Mouse (Mus musculus): Measurements from ENCODE around the gene Gga2. TPM values are rescaled to one million over a fixed set of nuclear protein-coding genes. Genes with fewer than 3 reads are reported as not detected.
A peak's percentile ranks its signal among the peaks of the same experiment; 100 is the strongest.

Gene Gga2
- polyA plus RNA-seq, 1 experiment from 2014 or later: 75.8 TPM

- ATAC-seq (ENCODE audit: low read depth) (no peak), DNase-seq (ENCODE audit: low spot score) (no peak)
- Histone ChIP-seq H3K4me1 (ENCODE audit: control insufficient read depth, insufficient read depth, low read length) (no peaks in the 10 kb centered on the region), H3K27ac (replicated peaks; ENCODE audit: low read depth, low read length) (peak overlapping the region; percentile 48; the same call in 1 of the 2 replicates), H3K4me3 (ENCODE audit: low read depth, low read length) (no peak overlapping the region), H3K9ac (ENCODE audit: low read depth, low read length) (no peak overlapping the region), H3K9me3 (ENCODE audit: control insufficient read depth, low read length) (no peaks in the 10 kb centered on the region), H3K27me3 (replicated peaks; ENCODE audit: control insufficient read depth, insufficient read depth, low read length) (no peaks in the 10 kb centered on the region), H3K36me3 (ENCODE audit: control insufficient read depth, insufficient read depth, low read length) (peaks cover 31% of the 10 kb centered on the region), H3K4me2 (ENCODE audit: low read depth, low read length) (no peak overlapping the region)
- WGBS: 67% methylated on average over 12 of the region's 12 CpGs
Measured at GRCm38 (mm10) chr7:121955802-121956201, 65.2 kb downstream of the Gga2 start.

- DNase-seq (ENCODE audit: low spot score) (peak; percentile 48), ATAC-seq (ENCODE audit: low read depth) (peak; percentile 68; the same call in 1 of the 2 replicates)
- whole genome bisulfite sequencing: 70% methylated on average over 11 of the region's 11 CpGs
- Histone ChIP-seq H3K4me3 (ENCODE audit: low read depth, low read length) (no peak overlapping the region), H3K4me2 (ENCODE audit: low read depth, low read length) (no peak overlapping the region), H3K9me3 (ENCODE audit: control insufficient read depth, low read length) (no peaks in the 10 kb centered on the region), H3K9ac (ENCODE audit: low read depth, low read length) (no peak overlapping the region), H3K36me3 (ENCODE audit: control insufficient read depth, insufficient read depth, low read length) (peaks cover 31% of the 10 kb centered on the region), H3K27ac (replicated peaks; ENCODE audit: low read depth, low read length) (peak overlapping the region; percentile 48; the same call in 1 of the 2 replicates), H3K27me3 (replicated peaks; ENCODE audit: control insufficient read depth, insufficient read depth, low read length) (no peaks in the 10 kb centered on the region), H3K4me1 (ENCODE audit: control insufficient read depth, insufficient read depth, low read length) (no peaks in the 10 kb centered on the region)
Measured at GRCm38 (mm10) chr7:121954891-121955669, 65.9 kb downstream of the Gga2 start.

DNA sequence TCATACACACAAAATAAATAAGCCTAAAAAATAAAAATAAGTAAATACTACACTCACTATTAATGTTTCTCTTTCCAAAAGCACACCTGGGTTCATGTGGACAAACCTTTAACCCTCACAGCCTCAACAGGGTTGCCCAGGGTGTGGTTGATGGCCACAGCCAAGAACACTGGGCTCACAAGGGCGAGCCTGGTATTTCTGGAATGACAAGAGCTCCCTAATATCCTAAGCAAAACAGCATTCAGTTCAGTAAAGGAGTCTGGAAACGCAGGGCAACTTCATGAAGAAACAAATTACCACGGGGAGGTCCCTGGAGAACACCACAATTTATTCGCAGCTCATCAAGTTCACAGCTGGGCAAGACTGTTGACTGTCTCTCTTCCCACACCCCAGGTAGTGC is 73.5 kb downstream of the Gga2 start:
- no peaks in the 10 kb centered on the region for H3K4me1 ChIP-seq (ENCODE audit: control insufficient read depth, insufficient read depth, low read length)
- H3K9ac ChIP-seq (ENCODE audit: low read depth, low read length): no peak overlapping the region
- no peaks in the 10 kb centered on the region for H3K27me3 ChIP-seq (replicated peaks; ENCODE audit: control insufficient read depth, insufficient read depth, low read length)
- H3K36me3 ChIP-seq (ENCODE audit: control insufficient read depth, insufficient read depth, low read length): peaks cover 31% of the 10 kb centered on the region
- DNase-seq (ENCODE audit: low spot score): no peak
- H3K27ac ChIP-seq (replicated peaks; ENCODE audit: low read depth, low read length): no peak overlapping the region
- 59% methylated on average over 4 of the region's 4 CpGs for WGBS
- no peak for ATAC-seq (ENCODE audit: low read depth)
- H3K4me3 ChIP-seq (ENCODE audit: low read depth, low read length): no peak overlapping the region
- H3K9me3 ChIP-seq (ENCODE audit: control insufficient read depth, low read length): no peaks in the 10 kb centered on the region
- H3K4me2 ChIP-seq (ENCODE audit: low read depth, low read length): no peak overlapping the region

- H3K9me3 ChIP-seq (ENCODE audit: control insufficient read depth, low read length): no peaks in the 10 kb centered on the region
- no peak overlapping the region for H3K27ac ChIP-seq (replicated peaks; ENCODE audit: low read depth, low read length)
- no peaks in the 10 kb centered on the region for H3K4me1 ChIP-seq (ENCODE audit: control insufficient read depth, insufficient read depth, low read length)
- 78% methylated on average over 5 of the region's 5 CpGs for WGBS
- no peak overlapping the region for H3K9ac ChIP-seq (ENCODE audit: low read depth, low read length)
- ATAC-seq (ENCODE audit: low read depth): no peak
- peaks cover 39% of the 10 kb centered on the region for H3K36me3 ChIP-seq (ENCODE audit: control insufficient read depth, insufficient read depth, low read length)
- H3K4me2 ChIP-seq (ENCODE audit: low read depth, low read length): no peak overlapping the region
- DNase-seq (ENCODE audit: low spot score): no peak
- no peak overlapping the region for H3K4me3 ChIP-seq (ENCODE audit: low read depth, low read length)
- H3K27me3 ChIP-seq (replicated peaks; ENCODE audit: control insufficient read depth, insufficient read depth, low read length): no peaks in the 10 kb centered on the region
Measured at GRCm38 (mm10) chr7:121946196-121946595, 74.8 kb downstream of the Gga2 start.

- Histone ChIP-seq H3K27me3 (replicated peaks; ENCODE audit: control insufficient read depth, insufficient read depth, low read length) (no peaks in the 10 kb centered on the region), H3K27ac (replicated peaks; ENCODE audit: low read depth, low read length) (no peak overlapping the region), H3K4me3 (ENCODE audit: low read depth, low read length) (no peak overlapping the region), H3K4me1 (ENCODE audit: control insufficient read depth, insufficient read depth, low read length) (peaks cover 5% of the 10 kb centered on the region; the same call in 1 of the 2 replicates), H3K36me3 (ENCODE audit: control insufficient read depth, insufficient read depth, low read length) (peaks cover 20% of the 10 kb centered on the region), H3K9ac (ENCODE audit: low read depth, low read length) (no peak overlapping the region), H3K4me2 (ENCODE audit: low read depth, low read length) (no peak overlapping the region), H3K9me3 (ENCODE audit: control insufficient read depth, low read length) (no peaks in the 10 kb centered on the region)
- DNase-seq (ENCODE audit: low spot score): no peak
- WGBS: 92% methylated on average over 2 of the region's 2 CpGs
- no peak for ATAC-seq (ENCODE audit: low read depth)
Measured at GRCm38 (mm10) chr7:121942371-121942770, 78.7 kb downstream of the Gga2 start.

GRCm38 (mm10) chr7:121941640-121942039 is 79.4 kb downstream of the Gga2 start:
- Histone ChIP-seq H3K27ac (replicated peaks; ENCODE audit: low read depth, low read length) (no peak overlapping the region), H3K9ac (ENCODE audit: low read depth, low read length) (no peak overlapping the region), H3K4me3 (ENCODE audit: low read depth, low read length) (no peak overlapping the region), H3K4me2 (ENCODE audit: low read depth, low read length) (no peak overlapping the region), H3K9me3 (ENCODE audit: control insufficient read depth, low read length) (no peaks in the 10 kb centered on the region), H3K27me3 (replicated peaks; ENCODE audit: control insufficient read depth, insufficient read depth, low read length) (no peaks in the 10 kb centered on the region), H3K36me3 (ENCODE audit: control insufficient read depth, insufficient read depth, low read length) (peaks cover 20% of the 10 kb centered on the region), H3K4me1 (ENCODE audit: control insufficient read depth, insufficient read depth, low read length) (peaks cover 5% of the 10 kb centered on the region; the same call in 1 of the 2 replicates)
- DNase-seq (ENCODE audit: low spot score) (no peak), ATAC-seq (ENCODE audit: low read depth) (no peak)
- WGBS: 82% methylated on average over 3 of the region's 3 CpGs

- Histone ChIP-seq H3K36me3 (ENCODE audit: control insufficient read depth, insufficient read depth, low read length) (peaks cover 20% of the 10 kb centered on the region), H3K4me2 (ENCODE audit: low read depth, low read length) (no peak overlapping the region), H3K27ac (replicated peaks; ENCODE audit: low read depth, low read length) (no peak overlapping the region), H3K4me3 (ENCODE audit: low read depth, low read length) (no peak overlapping the region), H3K9ac (ENCODE audit: low read depth, low read length) (no peak overlapping the region), H3K4me1 (ENCODE audit: control insufficient read depth, insufficient read depth, low read length) (peaks cover 9% of the 10 kb centered on the region; the same call in 1 of the 2 replicates), H3K27me3 (replicated peaks; ENCODE audit: control insufficient read depth, insufficient read depth, low read length) (no peaks in the 10 kb centered on the region), H3K9me3 (ENCODE audit: control insufficient read depth, low read length) (no peaks in the 10 kb centered on the region)
- WGBS: 76% methylated on average over 3 of the region's 3 CpGs
- no peak for ATAC-seq (ENCODE audit: low read depth)
- DNase-seq (ENCODE audit: low spot score): no peak
Measured at GRCm38 (mm10) chr7:121941016-121941415, 80.0 kb downstream of the Gga2 start.

DNA sequence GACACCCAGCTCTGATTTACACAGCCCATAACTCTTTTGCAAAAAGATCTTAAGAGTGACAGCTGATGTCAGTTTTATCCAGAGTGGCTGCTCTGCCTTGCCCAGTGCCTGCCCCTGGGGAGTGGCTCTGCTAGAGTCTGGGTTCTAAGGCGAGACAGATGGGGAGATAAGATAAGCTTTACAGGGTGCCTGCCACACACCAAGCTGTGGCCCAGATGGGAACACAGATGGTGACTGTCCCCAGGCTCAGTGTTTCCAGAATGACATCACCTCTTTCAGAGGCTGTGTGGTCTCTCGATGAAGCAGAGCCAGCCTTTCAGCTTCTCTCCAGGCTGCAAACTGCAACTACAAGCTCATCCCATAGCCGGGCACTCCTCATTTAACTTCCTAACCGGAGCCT is 81.3 kb downstream of the Gga2 start:
- H3K9ac ChIP-seq (ENCODE audit: low read depth, low read length): no peak overlapping the region
- peaks cover 27% of the 10 kb centered on the region for H3K36me3 ChIP-seq (ENCODE audit: control insufficient read depth, insufficient read depth, low read length)
- H3K4me2 ChIP-seq (ENCODE audit: low read depth, low read length): no peak overlapping the region
- peaks cover 12% of the 10 kb centered on the region; the same call in 1 of the 2 replicates for H3K4me1 ChIP-seq (ENCODE audit: control insufficient read depth, insufficient read depth, low read length)
- DNase-seq (ENCODE audit: low spot score) (peak; percentile 63), ATAC-seq (ENCODE audit: low read depth) (peak; percentile 48; the same call in 1 of the 2 replicates)
- no peak overlapping the region for H3K4me3 ChIP-seq (ENCODE audit: low read depth, low read length)
- H3K27me3 ChIP-seq (replicated peaks; ENCODE audit: control insufficient read depth, insufficient read depth, low read length): no peaks in the 10 kb centered on the region
- H3K9me3 ChIP-seq (ENCODE audit: control insufficient read depth, low read length): no peaks in the 10 kb centered on the region
- H3K27ac ChIP-seq (replicated peaks; ENCODE audit: low read depth, low read length): no peak overlapping the region
- 50% methylated on average over 4 of the region's 4 CpGs for WGBS

- no peaks in the 10 kb centered on the region for H3K27me3 ChIP-seq (replicated peaks; ENCODE audit: control insufficient read depth, insufficient read depth, low read length)
- H3K4me1 ChIP-seq (ENCODE audit: control insufficient read depth, insufficient read depth, low read length): peaks cover 12% of the 10 kb centered on the region; the same call in 1 of the 2 replicates
- no peak for DNase-seq (ENCODE audit: low spot score)
- H3K4me3 ChIP-seq (ENCODE audit: low read depth, low read length): no peak overlapping the region
- 72% methylated on average over 6 of the region's 6 CpGs for WGBS
- H3K36me3 ChIP-seq (ENCODE audit: control insufficient read depth, insufficient read depth, low read length): peaks cover 28% of the 10 kb centered on the region
- no peak overlapping the region for H3K9ac ChIP-seq (ENCODE audit: low read depth, low read length)
- ATAC-seq (ENCODE audit: low read depth): no peak
- H3K9me3 ChIP-seq (ENCODE audit: control insufficient read depth, low read length): no peaks in the 10 kb centered on the region
- H3K4me2 ChIP-seq (ENCODE audit: low read depth, low read length): no peak overlapping the region
- no peak overlapping the region for H3K27ac ChIP-seq (replicated peaks; ENCODE audit: low read depth, low read length)
Measured at GRCm38 (mm10) chr7:121939244-121939643, 81.8 kb downstream of the Gga2 start.

All from embryonic facial prominence, embryonic 14.5 days (tissue).